Mouse (Mus musculus) liver, embryonic 13.5 days (tissue): Measurements from ENCODE around the gene Ppp1r32. TPM values are rescaled to one million over a fixed set of nuclear protein-coding genes. Genes with fewer than 3 reads are reported as not detected.
A peak's percentile ranks its signal among the peaks of the same experiment; 100 is the strongest.

Experiments
- ATAC-seq: fragments of 200-750 bp; cut with Nextera tagmentation; 2 replicates; pipeline ENCODE4 v1.8.0; 2017; ENCODE audit warnings: low read depth, mild to moderate bottlenecking, moderate number of reproducible peaks, moderate library complexity
- DNase-seq: peaks from one replicate; pipeline ENCODE4 v3.0.0; 2022
- H3K27ac ChIP-seq: fragments of 300-500 bp; sonication (generic); 2 replicates; pipeline ENCODE4 v1.5.1; 2015; ENCODE audit warnings: moderate library complexity, mild to moderate bottlenecking, inconsistent platforms
- H3K27me3 ChIP-seq: fragments of 300-500 bp; sonication (generic); 2 replicates; pipeline ENCODE4 v1.6.1; 2015; ENCODE audit warnings: mild to moderate bottlenecking, inconsistent platforms
- H3K36me3 ChIP-seq: fragments of 300-500 bp; sonication (generic); 2 replicates; pipeline ENCODE4 v1.6.1; 2015; ENCODE audit warnings: mild to moderate bottlenecking, inconsistent platforms
- H3K4me1 ChIP-seq: fragments of 300-500 bp; sonication (generic); replicated peaks from 2 replicates; pipeline ENCODE4 v1.6.1; 2015; ENCODE audit warnings: inconsistent platforms
- H3K4me2 ChIP-seq: fragments of 300-500 bp; sonication (generic); 2 replicates; pipeline ENCODE4 v1.6.1; 2015; ENCODE audit warnings: inconsistent platforms, mild to moderate bottlenecking, moderate library complexity
- H3K4me3 ChIP-seq: fragments of 300-500 bp; sonication (generic); replicated peaks from 2 replicates; pipeline ENCODE4 v1.5.1; 2015; ENCODE audit warnings: mild to moderate bottlenecking, inconsistent platforms
- H3K9ac ChIP-seq: fragments of 300-500 bp; sonication (generic); 2 replicates; pipeline ENCODE4 v1.6.1; 2015; ENCODE audit warnings: mild to moderate bottlenecking, inconsistent platforms
- H3K9me3 ChIP-seq: fragments of 300-500 bp; sonication (generic); replicated peaks from 2 replicates; pipeline ENCODE4 v1.6.1; 2016; ENCODE audit warnings: inconsistent platforms
- WGBS: fragments of 180-500 bp; shearing (Covaris S2); methylation state at CpG from one replicate; pipeline ENCODE4 v1.1.7; 2015; ENCODE audit not compliant: insufficient replicate concordance; 5-methylcytosine and 5-hydroxymethylcytosine counted together
- polyA plus RNA-seq: library from polyadenylated mRNA; unstranded; fragments of >200 nt; fragmentation: Nextera tagmentation; extraction: Ambion mirVana; gene quantifications from 2 replicates; pipeline ENCODE4 v1.2.1, GENCODE M21; 2015

The Ppp1r32 gene
- polyA plus RNA-seq: not detected in 2 replicates

DNA sequence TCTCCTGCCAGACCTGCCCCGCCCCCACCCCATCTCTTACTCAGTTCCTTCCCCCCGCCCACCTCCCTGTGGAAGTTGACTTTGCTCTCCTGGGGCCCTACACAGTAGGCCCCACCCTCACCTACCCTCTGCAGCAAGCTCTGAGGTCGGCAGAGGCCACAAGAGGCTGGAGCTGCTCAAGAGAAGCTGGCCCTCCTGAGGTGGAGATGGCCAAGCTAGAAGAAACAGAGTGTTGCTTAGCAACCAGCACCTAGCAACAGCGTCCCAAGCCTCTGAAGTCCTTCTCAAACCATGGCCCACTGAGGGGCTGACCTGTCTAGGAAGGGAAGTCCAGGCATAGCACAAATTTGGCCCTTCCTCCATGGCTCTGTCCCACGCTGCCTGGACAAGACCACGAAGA, at the start of gene Ppp1r32:
Gene Ppp1r32, minus strand, starts transcription at position 226 of the 400 bp plus-strand sequence.
- ATAC-seq (no peak), DNase-seq (no peak)
- Histone ChIP-seq H3K4me3 (no peak within 1 kb of the TSS), H3K27me3 (0 out of 2 replicates have a peak, but pooled peaks cover 12% of the 10 kb centered on the region), H3K4me2 (no peak within 1 kb of the TSS), H3K27ac (no peak within 1 kb of the TSS), H3K9me3 (no peaks in the 10 kb centered on the region), H3K9ac (no peak within 1 kb of the TSS), H3K4me1 (no peaks in the 10 kb centered on the region), H3K36me3 (no peaks in the 10 kb centered on the region)
- 26% methylated on average over 6 of the region's 6 CpGs for WGBS

DNA sequence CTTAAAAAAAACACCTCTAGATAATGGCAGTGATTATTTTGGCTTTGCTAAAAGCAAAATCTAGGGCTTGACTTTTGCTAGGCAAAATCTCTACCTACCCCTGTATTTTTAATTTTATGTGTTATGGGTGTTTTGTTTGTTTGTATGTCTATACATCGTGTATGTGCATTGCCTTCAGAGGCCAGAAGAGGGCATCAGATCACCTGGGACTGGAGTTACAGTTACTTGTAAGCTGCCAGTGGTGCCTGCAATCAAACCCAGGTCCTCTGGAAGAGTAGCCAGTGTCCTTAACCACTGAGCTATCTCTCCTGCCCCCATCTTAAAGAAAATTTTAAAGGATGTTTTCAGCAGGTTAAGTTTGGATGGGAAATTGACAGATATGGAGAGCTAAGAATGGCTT, 47.4 kb upstream of the Ppp1r32 start:
- no peak overlapping the region for H3K27ac ChIP-seq
- 93% methylated on average over 1 of the region's 1 CpGs for WGBS
- H3K36me3 ChIP-seq: peaks cover 72% of the 10 kb centered on the region
- no peaks in the 10 kb centered on the region for H3K27me3 ChIP-seq
- no peak for ATAC-seq
- no peak overlapping the region for H3K4me2 ChIP-seq
- no peak overlapping the region for H3K9ac ChIP-seq
- H3K9me3 ChIP-seq: no peaks in the 10 kb centered on the region
- no peak for DNase-seq
- peaks cover 22% of the 10 kb centered on the region for H3K4me1 ChIP-seq
- H3K4me3 ChIP-seq: no peak overlapping the region

GRCm38 (mm10) chr19:10525910-10526309, 43.2 kb upstream of the Ppp1r32 start, which contains the start of gene Sdhaf2:
Gene Sdhaf2 (minus strand): TSS chr19:10526142.
- peak within 1 kb of the TSS; percentile 71 for H3K4me2 ChIP-seq
- H3K27me3 ChIP-seq: no peaks in the 10 kb centered on the region
- 0% methylated on average over 11 of the region's 11 CpGs for WGBS
- H3K27ac ChIP-seq: peak within 1 kb of the TSS; percentile 98
- DNase-seq (no peak), ATAC-seq (no peak)
- H3K4me3 ChIP-seq: peak within 1 kb of the TSS; percentile 87
- H3K9ac ChIP-seq: peak within 1 kb of the TSS; percentile 97
- peaks cover 52% of the 10 kb centered on the region for H3K4me1 ChIP-seq
- H3K9me3 ChIP-seq: no peaks in the 10 kb centered on the region
- peaks cover 43% of the 10 kb centered on the region for H3K36me3 ChIP-seq

DNA sequence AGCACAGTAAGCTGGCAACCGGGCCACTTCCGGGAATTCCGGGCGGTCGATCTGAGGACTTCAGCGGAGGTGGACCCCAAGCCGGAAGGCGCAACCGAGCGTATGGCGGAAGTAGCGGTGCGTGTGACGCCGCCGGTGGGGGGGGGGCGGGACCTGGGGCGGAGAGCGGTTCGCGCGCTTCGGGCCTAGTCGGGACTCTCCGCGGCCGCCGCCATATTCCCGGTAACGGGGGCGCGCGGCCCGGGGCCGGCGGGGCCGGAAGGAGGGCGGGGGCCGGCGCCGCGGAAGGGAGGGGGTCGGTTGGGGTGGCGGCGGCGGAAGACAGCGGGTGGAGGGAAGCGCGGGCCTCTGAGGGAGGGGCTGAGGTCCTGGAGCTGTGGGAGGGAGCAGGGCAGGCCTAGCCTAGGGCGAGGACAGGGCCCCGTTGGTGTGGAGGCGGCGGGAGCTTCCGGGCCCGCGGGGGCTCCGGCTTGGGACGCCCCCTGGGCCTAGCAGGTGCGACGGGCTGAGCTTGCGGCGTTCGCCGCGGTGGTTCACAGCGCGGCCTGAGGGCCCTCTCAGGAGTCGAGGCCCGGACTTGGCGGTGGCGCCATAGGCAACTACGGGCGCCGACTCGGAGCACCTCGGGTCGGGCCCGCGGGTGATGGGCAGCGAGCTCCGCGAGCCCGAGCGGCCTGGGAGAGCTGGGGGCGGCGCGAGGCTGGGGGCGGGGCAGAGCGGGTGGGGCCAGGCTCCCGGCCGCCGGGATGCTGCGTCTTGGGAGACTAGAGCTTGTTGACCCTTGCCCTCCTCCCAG, 42.6 kb upstream of the Ppp1r32 start, which contains the start of gene Cpsf7:
Gene Cpsf7, plus strand, starts transcription at position 161 of the 796 bp plus-strand sequence.
- peak; percentile 89 for ATAC-seq
- peaks cover 37% of the 10 kb centered on the region for H3K36me3 ChIP-seq
- WGBS: under 1% methylated on average over 75 of the region's 93 CpGs
- peak within 1 kb of the TSS; percentile 97 for H3K9ac ChIP-seq
- H3K27me3 ChIP-seq: no peaks in the 10 kb centered on the region
- H3K27ac ChIP-seq: peak within 1 kb of the TSS; percentile 98
- H3K4me2 ChIP-seq: peak within 1 kb of the TSS; percentile 73
- peaks cover 57% of the 10 kb centered on the region for H3K4me1 ChIP-seq
- H3K9me3 ChIP-seq: no peaks in the 10 kb centered on the region
- peak; percentile 82 for DNase-seq
- peak within 1 kb of the TSS; percentile 87 for H3K4me3 ChIP-seq

DNA sequence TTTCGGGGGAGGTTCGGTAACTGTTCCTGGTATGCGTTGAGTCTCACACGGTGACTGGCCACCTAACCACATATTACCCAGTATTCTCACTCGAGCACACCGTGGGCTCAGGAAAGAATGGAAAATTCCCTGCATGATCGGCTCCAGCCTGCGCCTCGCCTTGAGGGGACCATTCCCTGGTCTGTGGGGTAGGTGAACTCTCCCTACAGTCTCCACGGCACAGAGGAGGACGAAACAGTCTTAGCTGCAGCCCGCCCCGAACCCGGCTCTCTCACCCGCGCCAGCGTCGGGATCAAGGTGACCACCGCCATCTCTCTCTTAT, 42.0 kb upstream of the Ppp1r32 start:
- H3K27ac ChIP-seq: peak overlapping the region; percentile 98
- peaks cover 31% of the 10 kb centered on the region for H3K36me3 ChIP-seq
- no peaks in the 10 kb centered on the region for H3K27me3 ChIP-seq
- peak overlapping the region; percentile 71 for H3K4me2 ChIP-seq
- DNase-seq: no peak
- no peaks in the 10 kb centered on the region for H3K9me3 ChIP-seq
- ATAC-seq: no peak
- peaks cover 59% of the 10 kb centered on the region for H3K4me1 ChIP-seq
- H3K4me3 ChIP-seq: peak overlapping the region; percentile 87
- WGBS: 0% methylated on average over 19 of the region's 19 CpGs
- H3K9ac ChIP-seq: peak overlapping the region; percentile 97

DNA sequence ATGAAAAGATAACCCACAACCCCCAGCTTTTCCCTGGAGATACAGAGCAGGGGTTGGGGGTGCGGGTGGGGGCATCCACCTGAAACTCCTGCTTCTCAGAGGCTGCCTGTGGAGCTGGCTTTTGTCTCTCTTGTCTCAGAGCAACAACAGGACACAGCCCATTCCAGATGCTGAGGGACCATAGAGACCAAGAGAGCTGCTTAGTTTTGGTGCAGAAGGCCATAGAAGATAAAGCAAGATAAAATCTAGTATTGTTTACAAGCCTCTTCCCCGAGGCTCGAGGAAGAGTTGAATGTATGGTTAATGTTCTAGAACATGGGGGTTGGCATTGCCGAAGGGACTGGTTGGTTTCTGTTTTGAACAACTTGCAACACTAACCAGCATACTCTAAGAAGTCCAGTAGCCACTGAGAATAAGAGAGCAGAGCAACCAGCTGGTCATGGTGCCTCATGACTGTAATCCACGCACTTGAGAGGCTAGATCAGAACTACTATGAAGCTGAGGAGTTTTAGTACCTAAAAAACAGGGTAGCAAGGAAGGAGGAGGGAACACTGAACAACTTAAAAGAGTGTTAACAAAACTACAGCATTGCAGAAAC, 40.9 kb upstream of the Ppp1r32 start:
- Histone ChIP-seq H3K36me3 (peaks cover 26% of the 10 kb centered on the region), H3K9ac (peak overlapping the region; percentile 97), H3K9me3 (no peaks in the 10 kb centered on the region), H3K4me1 (peaks cover 64% of the 10 kb centered on the region), H3K27ac (peak overlapping the region; percentile 80), H3K4me3 (peak overlapping the region; percentile 87), H3K4me2 (peak overlapping the region; percentile 73), H3K27me3 (no peaks in the 10 kb centered on the region)
- ATAC-seq (no peak), DNase-seq (peak; percentile 13)
- WGBS: 24% methylated on average over 5 of the region's 5 CpGs

DNA sequence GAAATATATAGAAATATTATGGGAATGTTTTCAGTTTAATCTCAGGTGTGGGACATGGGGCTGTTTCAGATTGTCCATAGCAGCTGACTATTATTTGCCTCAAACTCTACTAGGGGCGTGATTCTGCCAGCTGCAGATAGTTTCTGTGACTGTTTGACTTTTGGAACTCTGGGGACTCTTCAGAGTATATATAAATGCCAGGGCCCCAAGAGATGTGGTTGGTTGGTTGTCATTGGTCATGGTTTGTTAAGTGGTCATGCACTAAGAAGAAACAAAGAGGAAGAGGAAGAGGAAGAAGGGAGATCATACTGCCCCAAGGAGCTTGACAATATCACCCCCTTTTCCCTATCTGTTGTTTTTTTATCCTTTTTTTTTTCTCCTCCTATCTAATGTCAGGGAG, 39.2 kb upstream of the Ppp1r32 start:
- no peaks in the 10 kb centered on the region for H3K9me3 ChIP-seq
- ATAC-seq: no peak
- DNase-seq: no peak
- WGBS: 54% methylated on average over 1 of the region's 1 CpGs
- peaks cover 24% of the 10 kb centered on the region for H3K36me3 ChIP-seq
- H3K4me2 ChIP-seq: no peak overlapping the region
- H3K27ac ChIP-seq: no peak overlapping the region; the same call in 1 of the 2 replicates
- no peak overlapping the region for H3K9ac ChIP-seq
- no peak overlapping the region for H3K4me3 ChIP-seq
- peaks cover 52% of the 10 kb centered on the region for H3K4me1 ChIP-seq
- no peaks in the 10 kb centered on the region for H3K27me3 ChIP-seq

- Histone ChIP-seq H3K4me1 (peaks cover 42% of the 10 kb centered on the region), H3K27ac (peak overlapping the region; percentile 24; the same call in 1 of the 2 replicates), H3K4me3 (no peak overlapping the region), H3K9me3 (no peaks in the 10 kb centered on the region), H3K27me3 (no peaks in the 10 kb centered on the region), H3K36me3 (peaks cover 36% of the 10 kb centered on the region), H3K9ac (no peak overlapping the region), H3K4me2 (no peak overlapping the region)
- 54% methylated on average over 1 of the region's 1 CpGs for WGBS
- ATAC-seq (no peak), DNase-seq (no peak)
Observed at GRCm38 (mm10) chr19:10520355-10520754, 37.6 kb upstream of the Ppp1r32 start.

DNA sequence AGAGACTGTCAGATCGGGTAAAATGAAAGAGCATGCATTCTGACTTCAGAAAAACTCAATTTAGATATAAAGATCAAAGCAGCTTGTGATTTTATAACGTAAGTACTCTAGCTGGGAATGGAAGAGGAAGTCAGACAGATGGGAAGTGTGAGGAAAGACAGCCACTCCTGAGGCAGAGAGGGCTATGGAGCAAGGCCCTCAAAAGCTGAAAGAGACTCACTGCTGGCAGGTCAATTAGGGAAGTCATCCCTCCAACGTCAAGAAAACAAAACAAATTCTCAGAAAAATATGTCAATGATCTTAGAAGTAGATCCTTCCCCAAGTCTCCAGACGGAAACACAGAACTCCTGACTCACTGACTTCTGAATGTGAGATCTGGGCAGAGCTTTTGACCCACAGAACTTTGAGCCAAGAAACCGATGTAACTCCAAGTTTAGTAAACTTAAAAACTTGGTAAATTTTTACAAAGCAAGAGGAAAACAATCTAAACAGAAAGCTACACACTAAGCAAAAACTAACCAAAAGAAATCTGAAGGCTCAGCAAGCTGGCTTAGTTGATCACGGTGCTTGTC, 28.1 kb upstream of the Ppp1r32 start:
- H3K36me3 ChIP-seq: peaks cover 62% of the 10 kb centered on the region

DNA sequence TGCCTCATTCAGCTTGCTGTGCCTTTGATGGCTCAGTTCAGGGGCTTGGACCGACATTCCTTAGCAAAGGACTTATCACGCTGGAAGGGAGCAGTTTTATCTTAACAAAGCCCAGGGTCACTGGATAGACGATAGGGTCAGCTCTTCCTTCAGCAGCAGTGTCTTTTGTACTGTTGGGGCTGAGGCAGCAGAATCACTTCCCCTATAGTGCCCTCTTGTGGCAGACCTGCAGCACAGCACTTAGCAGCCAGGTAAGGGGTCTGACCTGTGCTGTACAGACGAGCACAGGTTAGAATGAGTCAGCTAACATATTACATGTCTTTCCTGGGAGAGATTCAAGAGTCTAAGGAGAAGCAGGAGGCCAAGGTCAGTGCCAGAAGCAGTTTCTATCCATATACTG, 19.8 kb upstream of the Ppp1r32 start:
- H3K4me3 ChIP-seq: no peak overlapping the region
- H3K27me3 ChIP-seq: no peaks in the 10 kb centered on the region
- no peaks in the 10 kb centered on the region for H3K4me1 ChIP-seq
- H3K4me2 ChIP-seq: no peak overlapping the region
- no peak overlapping the region for H3K9ac ChIP-seq
- H3K9me3 ChIP-seq: no peaks in the 10 kb centered on the region
- no peak overlapping the region for H3K27ac ChIP-seq
- DNase-seq (peak; percentile 29), ATAC-seq (peak; percentile 65)
- WGBS: 15% methylated on average over 4 of the region's 4 CpGs
- peaks cover 78% of the 10 kb centered on the region for H3K36me3 ChIP-seq

More for the DNA sequence above, 28.1 kb upstream of the Ppp1r32 start:
- Histone ChIP-seq H3K9me3 (no peaks in the 10 kb centered on the region), H3K27me3 (no peaks in the 10 kb centered on the region), H3K9ac (no peak overlapping the region), H3K4me2 (no peak overlapping the region), H3K4me1 (no peaks in the 10 kb centered on the region), H3K27ac (no peak overlapping the region), H3K4me3 (no peak overlapping the region)
- WGBS: 66% methylated on average over 6 of the region's 6 CpGs
- ATAC-seq (no peak), DNase-seq (no peak)

GRCm38 (mm10) chr19:10500581-10500980, 17.9 kb upstream of the Ppp1r32 start:
- H3K4me3 ChIP-seq: no peak overlapping the region
- no peak overlapping the region for H3K4me2 ChIP-seq
- ATAC-seq (no peak), DNase-seq (no peak)
- WGBS: 85% methylated on average over 8 of the region's 8 CpGs
- H3K27me3 ChIP-seq: no peaks in the 10 kb centered on the region
- H3K27ac ChIP-seq: no peak overlapping the region
- H3K4me1 ChIP-seq: no peaks in the 10 kb centered on the region
- H3K36me3 ChIP-seq: peaks cover 64% of the 10 kb centered on the region
- H3K9me3 ChIP-seq: no peaks in the 10 kb centered on the region
- H3K9ac ChIP-seq: no peak overlapping the region
